Mouse (Mus musculus) bone marrow macrophage, adult 2 months (primary cell): Measurements from ENCODE around the gene Hist1h4k.

Experiments
- CTCF ChIP-seq: IDR thresholded peaks from 2 replicates; pipeline ENCODE4 v1.5.1; 2012; ENCODE audit warnings: low read depth, mild to moderate bottlenecking, low read length, moderate library complexity
- POLR2A ChIP-seq: IDR thresholded peaks from 2 replicates; pipeline ENCODE4 v1.6.1; 2012; ENCODE audit warnings: mild to moderate bottlenecking, low read depth, low read length, borderline replicate concordance

GRCm38 (mm10) chr13:21787760-21788593 lies 37.7 kb upstream of the Hist1h4k start:
- TF ChIP-seq POLR2A: no peak
- no peak for TF ChIP-seq CTCF
